Mouse (Mus musculus) hematopoietic stem cell, adult 5-6 weeks (primary cell): ENCODE data around the gene Ctrc. TPM values are rescaled to one million over a fixed set of nuclear protein-coding genes. Genes with fewer than 3 reads are reported as not detected.
A peak's percentile ranks its signal among the peaks of the same experiment; 100 is the strongest.

Experiments
- ATAC-seq, 2 experiments: fragments of 125-278 bp in 1 of 2; replicated peaks in 1 of 2; 2 replicates each; pipeline ENCODE4 v1.8.0; 2016 to 2017; ENCODE audit warnings: inconsistent platforms in 2 of 2, mild to moderate bottlenecking in 2 of 2, moderate number of reproducible peaks in 2 of 2, low read depth in 1 of 2, moderate TSS enrichment in 1 of 2; ENCODE audit not compliant: low FRiP score in 2 of 2, poor library complexity in 2 of 2, severe bottlenecking in 2 of 2, insufficient read depth in 1 of 2, low TSS enrichment in 1 of 2
- total RNA-seq: library from RNA; stranded (forward); fragments of 172-1452, 232-1000 nt; gene quantifications from 2 replicates; pipeline ENCODE4 v1.2.3, GENCODE M21; 2017

Ctrc gene
- total RNA-seq, 1 experiment from 2014 or later, result not detected

DNA sequence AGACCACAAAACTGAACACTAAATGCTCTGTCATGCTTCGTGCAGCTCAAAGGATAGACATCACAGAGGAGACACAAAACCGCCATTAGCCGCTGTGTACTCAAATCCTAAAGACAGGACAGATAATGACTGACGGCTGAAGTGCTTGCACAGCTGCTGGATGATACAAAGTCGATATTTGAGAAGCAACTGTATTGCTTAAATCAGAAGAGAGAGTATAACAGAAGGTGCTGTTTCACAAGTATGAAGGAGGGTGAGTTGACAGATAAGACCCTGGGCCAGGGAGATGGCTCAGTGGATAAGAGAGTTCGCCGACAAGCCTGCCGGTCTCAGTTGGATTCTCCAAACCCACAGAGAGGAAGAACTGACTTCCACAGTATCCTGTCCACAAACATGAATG is 74.3 kb downstream of the Ctrc start:
- ATAC-seq, result no peak

DNA sequence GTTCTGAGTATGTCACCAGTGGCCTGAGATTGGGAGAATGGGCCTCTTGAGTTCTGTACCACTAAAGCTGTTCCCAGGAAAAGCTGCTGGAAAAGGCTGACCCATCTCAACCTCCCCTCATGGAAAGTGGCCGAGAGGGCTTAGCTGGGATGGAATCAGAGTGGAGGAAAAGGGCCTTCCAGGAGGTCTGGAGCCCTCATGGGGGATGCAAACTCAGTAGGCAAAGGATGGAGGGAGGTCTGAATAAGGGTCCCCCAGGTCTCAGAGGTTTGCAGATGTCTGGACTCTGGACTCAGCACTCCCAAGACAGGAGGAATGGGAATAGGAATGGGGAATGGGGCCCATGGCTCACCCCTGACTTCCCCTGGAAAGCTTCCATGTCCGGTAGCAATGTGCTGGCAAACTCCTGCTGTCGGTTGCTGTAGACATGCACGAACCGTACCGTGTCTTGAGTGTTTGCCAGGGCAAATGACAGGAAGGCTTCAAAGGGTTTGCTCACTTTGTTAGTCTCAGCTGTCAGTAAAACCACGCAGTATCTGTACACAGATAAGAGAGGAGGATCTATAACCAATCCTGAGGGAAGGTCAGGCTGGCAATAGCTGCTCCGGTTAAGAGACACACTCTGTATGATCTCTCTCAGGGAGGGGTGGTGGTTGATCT is 76.5 kb downstream of the Ctrc start:
- no peak for ATAC-seq

DNA sequence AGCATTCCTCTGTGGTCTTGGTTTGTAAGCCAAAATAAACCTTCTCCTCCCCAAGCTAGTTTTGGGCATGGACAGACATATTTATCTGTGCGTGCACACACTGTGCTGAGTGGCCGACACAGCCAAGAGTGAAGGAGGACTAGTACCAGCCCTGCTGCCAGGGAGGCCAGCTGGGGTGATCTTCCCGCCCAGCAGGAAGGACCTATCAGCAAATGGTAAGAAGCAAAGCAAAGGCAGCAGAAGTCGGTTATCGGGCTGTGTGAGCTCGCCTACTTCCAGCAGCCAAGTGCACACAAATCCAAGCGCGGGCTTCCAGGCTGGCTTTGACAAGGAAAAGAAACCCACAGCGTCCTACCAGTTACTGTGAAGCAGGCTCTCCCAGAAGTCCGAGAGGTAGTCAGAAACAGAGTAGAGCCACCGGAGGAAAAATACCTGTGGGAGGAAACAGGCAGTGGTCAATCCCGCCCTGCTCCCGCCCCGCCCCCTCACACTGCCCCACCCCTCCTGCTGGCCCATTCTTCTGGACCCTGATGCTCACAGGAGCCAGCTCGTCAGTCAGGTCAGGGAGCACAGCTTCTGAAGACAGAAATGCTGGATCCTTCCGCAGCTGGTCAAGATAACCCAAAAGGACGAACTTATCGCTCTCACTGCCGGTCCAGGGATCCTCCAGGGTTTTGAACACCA is 78.7 kb downstream of the Ctrc start:
- ATAC-seq, result no peak; a peak in 1 of 4 replicates

DNA sequence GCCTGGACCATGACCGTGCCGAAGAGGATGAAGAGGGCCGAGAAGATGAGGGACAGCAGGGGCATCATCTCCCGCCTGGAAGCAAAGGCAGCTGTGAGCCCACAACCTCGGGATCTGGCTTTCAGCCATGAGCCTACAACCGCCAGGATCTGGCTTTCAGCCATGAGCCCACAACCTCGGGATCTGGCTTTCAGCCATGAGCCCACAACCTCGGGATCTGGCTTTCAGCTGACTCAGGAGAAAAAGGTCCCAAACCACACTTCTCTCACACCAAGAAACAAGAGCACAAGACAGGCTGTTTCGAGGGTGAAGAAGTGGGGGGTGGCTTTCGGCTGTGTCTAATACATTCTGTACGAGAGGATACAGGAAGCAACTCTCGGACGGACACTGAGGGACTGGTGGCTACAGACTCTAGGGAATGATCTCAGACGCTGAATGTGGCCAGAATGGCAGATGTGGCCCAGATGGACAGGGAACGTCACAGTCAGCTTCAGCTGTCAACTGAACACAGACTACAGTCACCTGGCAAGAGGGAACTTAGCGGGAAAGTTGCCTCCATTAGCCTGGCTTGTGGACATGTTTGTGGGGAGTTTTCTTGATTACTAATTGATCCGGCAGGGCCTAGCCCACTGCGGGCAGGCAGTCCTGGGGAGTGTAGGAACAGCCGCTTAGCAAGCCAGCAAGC is 79.3 kb downstream of the Ctrc start:
- no peak; a peak in 1 of 4 replicates for ATAC-seq

DNA sequence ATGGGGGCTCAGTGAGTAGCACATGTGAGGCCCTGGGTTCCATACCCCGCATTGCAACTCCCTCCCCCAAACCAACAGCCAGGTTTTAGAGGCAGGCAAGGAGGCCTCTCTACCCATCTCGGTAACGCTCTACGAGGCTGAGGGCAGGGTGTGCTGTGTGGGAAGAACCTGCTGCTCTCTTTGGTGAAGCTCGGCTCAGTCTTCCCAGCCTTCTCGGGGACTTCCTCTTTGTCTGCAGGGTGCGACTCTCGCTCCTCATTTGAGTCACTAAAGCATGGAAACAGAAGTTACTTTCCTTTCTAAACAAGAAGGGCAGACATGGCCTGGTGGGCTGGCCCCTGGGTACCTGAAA is 79.9 kb downstream of the Ctrc start:
- ATAC-seq, result peak in 1 of 2 experiments; percentile 15; a peak in 1 of 4 replicates

DNA sequence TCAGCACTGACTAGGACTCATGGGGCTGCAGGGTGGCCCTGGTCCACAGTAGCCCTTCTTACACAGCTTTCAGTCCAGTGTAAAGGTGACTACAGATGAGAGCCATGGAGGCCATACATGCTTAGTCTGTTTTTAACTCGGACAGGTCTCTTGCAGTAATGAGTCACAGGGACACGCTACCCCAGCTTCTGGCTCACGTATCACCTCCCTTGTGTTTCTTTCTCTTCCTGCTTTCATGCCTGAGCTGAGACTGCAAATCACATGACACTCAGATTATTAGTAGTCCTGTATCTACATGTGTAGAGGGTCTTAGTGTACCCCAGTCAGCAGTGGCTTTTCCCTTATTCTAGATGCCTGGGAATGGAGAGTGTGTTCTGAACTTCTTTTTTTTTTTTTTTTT is 81.2 kb downstream of the Ctrc start:
- no peak for ATAC-seq

Other genes with a start within 250 kb of the Ctrc start
- 0.13 and 0.35 TPM in 2 replicates for gene Fblim1, start 240.3 kb downstream of the Ctrc start, total RNA-seq
- 0.60 and 0.63 TPM in 2 replicates for gene Tmem82, start 227.7 kb downstream of the Ctrc start, total RNA-seq
- not detected in 2 replicates for gene Slc25a34, start 222.5 kb downstream of the Ctrc start, total RNA-seq
- 9.9 and 16.5 TPM in 2 replicates for gene Plekhm2, start 181.5 kb downstream of the Ctrc start, total RNA-seq
- gene Rsc1a1, start 160.8 kb downstream of the Ctrc start, total RNA-seq, result 4.7 and 15.7 TPM in 2 replicates
- gene Ddi2, start 122.9 kb downstream of the Ctrc start, total RNA-seq, result 23.6 and 28.9 TPM in 2 replicates
- gene Agmat, start 99.7 kb downstream of the Ctrc start, total RNA-seq, result not detected in 2 replicates
- 6.3 and 10.3 TPM in 2 replicates for gene Dnajc16, start 55.4 kb downstream of the Ctrc start, total RNA-seq
- 10.2 and 13.8 TPM in 2 replicates for gene Casp9, start 52.7 kb downstream of the Ctrc start, total RNA-seq
- not detected in 2 replicates for gene Cela2a, start 20.2 kb downstream of the Ctrc start, total RNA-seq
- 37.1 and 47.2 TPM in 2 replicates for gene Efhd2, start 28.6 kb upstream of the Ctrc start, total RNA-seq
- not detected in 2 replicates for gene Fhad1, start 168.7 kb upstream of the Ctrc start, total RNA-seq
- gene Tmem51, start 237.9 kb upstream of the Ctrc start, total RNA-seq, result 0.63 and 0.84 TPM in 2 replicates